Mouse (Mus musculus): Measurements from ENCODE around the gene Mbnl2. TPM values are rescaled to one million over a fixed set of nuclear protein-coding genes. Genes with fewer than 3 reads are reported as not detected.

Gene Mbnl2
- polyA plus RNA-seq, 1 experiment: 64.4 TPM

- H3K27ac ChIP-seq (ENCODE audit: control insufficient read depth, insufficient read depth, low read length): no peak overlapping the region
- no peak overlapping the region for H3K4me3 ChIP-seq (ENCODE audit: control insufficient read depth, insufficient read depth, low read length)
- no peak for TF ChIP-seq CTCF (IDR thresholded peaks at IDR 0.05; ENCODE audit: borderline replicate concordance, control insufficient read depth, extremely low read depth, insufficient read depth, low read length, poor library complexity)
- no peak for TF ChIP-seq POLR2A (IDR thresholded peaks at IDR 0.05; ENCODE audit: control insufficient read depth, extremely low read depth, insufficient read depth, low read length, poor library complexity)
- no peaks in the 10 kb centered on the region for H3K27me3 ChIP-seq (ENCODE audit: control insufficient read depth, insufficient read depth, low read length)
- peaks cover 9% of the 10 kb centered on the region for H3K4me1 ChIP-seq (replicated peaks; ENCODE audit: control insufficient read depth, insufficient read depth, low read length)
- no peaks in the 10 kb centered on the region for H3K36me3 ChIP-seq (ENCODE audit: control insufficient read depth, insufficient read depth, low read length)
- 61% methylated on average over 11 of the region's 11 CpGs for WGBS
- DNase-seq: no peak
Measured at GRCm38 (mm10) chr14:120373026-120374024, 97.9 kb downstream of the Mbnl2 start.

GRCm38 (mm10) chr14:120374786-120375185, 99.3 kb downstream of the Mbnl2 start:
- Histone ChIP-seq H3K4me3 (ENCODE audit: control insufficient read depth, insufficient read depth, low read length) (no peak overlapping the region), H3K36me3 (ENCODE audit: control insufficient read depth, insufficient read depth, low read length) (no peaks in the 10 kb centered on the region), H3K27ac (ENCODE audit: control insufficient read depth, insufficient read depth, low read length) (no peak overlapping the region), H3K4me1 (replicated peaks; ENCODE audit: control insufficient read depth, insufficient read depth, low read length) (peaks cover 5% of the 10 kb centered on the region), H3K27me3 (ENCODE audit: control insufficient read depth, insufficient read depth, low read length) (no peaks in the 10 kb centered on the region)
- no peak for TF ChIP-seq POLR2A (IDR thresholded peaks at IDR 0.05; ENCODE audit: control insufficient read depth, extremely low read depth, insufficient read depth, low read length, poor library complexity)
- no peak for TF ChIP-seq CTCF (IDR thresholded peaks at IDR 0.05; ENCODE audit: borderline replicate concordance, control insufficient read depth, extremely low read depth, insufficient read depth, low read length, poor library complexity)
- no peak for DNase-seq
- 96% methylated on average over 14 of the region's 14 CpGs for WGBS

- no peak overlapping the region for H3K4me3 ChIP-seq (ENCODE audit: control insufficient read depth, insufficient read depth, low read length)
- WGBS: 98% methylated on average over 4 of the region's 4 CpGs
- no peak for DNase-seq
- no peaks in the 10 kb centered on the region for H3K27me3 ChIP-seq (ENCODE audit: control insufficient read depth, insufficient read depth, low read length)
- TF ChIP-seq CTCF (IDR thresholded peaks at IDR 0.05; ENCODE audit: borderline replicate concordance, control insufficient read depth, extremely low read depth, insufficient read depth, low read length, poor library complexity): no peak
- TF ChIP-seq POLR2A (IDR thresholded peaks at IDR 0.05; ENCODE audit: control insufficient read depth, extremely low read depth, insufficient read depth, low read length, poor library complexity): no peak
- no peak overlapping the region for H3K27ac ChIP-seq (ENCODE audit: control insufficient read depth, insufficient read depth, low read length)
- peaks cover 5% of the 10 kb centered on the region; the same call in 1 of the 2 replicates for H3K36me3 ChIP-seq (ENCODE audit: control insufficient read depth, insufficient read depth, low read length)
- H3K4me1 ChIP-seq (replicated peaks; ENCODE audit: control insufficient read depth, insufficient read depth, low read length): peaks cover 3% of the 10 kb centered on the region; the same call in 1 of the 2 replicates
Measured at GRCm38 (mm10) chr14:120377192-120377591, 101.7 kb downstream of the Mbnl2 start.

GRCm38 (mm10) chr14:120378002-120378401, 102.5 kb downstream of the Mbnl2 start:
- H3K36me3 ChIP-seq (ENCODE audit: control insufficient read depth, insufficient read depth, low read length): peaks cover 5% of the 10 kb centered on the region; the same call in 1 of the 2 replicates
- TF ChIP-seq CTCF (IDR thresholded peaks at IDR 0.05; ENCODE audit: borderline replicate concordance, control insufficient read depth, extremely low read depth, insufficient read depth, low read length, poor library complexity): no peak
- TF ChIP-seq POLR2A (IDR thresholded peaks at IDR 0.05; ENCODE audit: control insufficient read depth, extremely low read depth, insufficient read depth, low read length, poor library complexity): no peak
- H3K4me1 ChIP-seq (replicated peaks; ENCODE audit: control insufficient read depth, insufficient read depth, low read length): no peaks in the 10 kb centered on the region
- no peak overlapping the region for H3K27ac ChIP-seq (ENCODE audit: control insufficient read depth, insufficient read depth, low read length)
- no peak overlapping the region for H3K4me3 ChIP-seq (ENCODE audit: control insufficient read depth, insufficient read depth, low read length)
- no peak for DNase-seq
- no peaks in the 10 kb centered on the region for H3K27me3 ChIP-seq (ENCODE audit: control insufficient read depth, insufficient read depth, low read length)
- 97% methylated on average over 8 of the region's 8 CpGs for WGBS

- no peaks in the 10 kb centered on the region for H3K27me3 ChIP-seq (ENCODE audit: control insufficient read depth, insufficient read depth, low read length)
- H3K27ac ChIP-seq (ENCODE audit: control insufficient read depth, insufficient read depth, low read length): no peak overlapping the region
- no peak for TF ChIP-seq CTCF (IDR thresholded peaks at IDR 0.05; ENCODE audit: borderline replicate concordance, control insufficient read depth, extremely low read depth, insufficient read depth, low read length, poor library complexity)
- no peaks in the 10 kb centered on the region for H3K4me1 ChIP-seq (replicated peaks; ENCODE audit: control insufficient read depth, insufficient read depth, low read length)
- DNase-seq: no peak
- no peak overlapping the region for H3K4me3 ChIP-seq (ENCODE audit: control insufficient read depth, insufficient read depth, low read length)
- peaks cover 5% of the 10 kb centered on the region; the same call in 1 of the 2 replicates for H3K36me3 ChIP-seq (ENCODE audit: control insufficient read depth, insufficient read depth, low read length)
- 90% methylated on average over 4 of the region's 4 CpGs for WGBS
Measured at GRCm38 (mm10) chr14:120379716-120380115, 104.2 kb downstream of the Mbnl2 start.

- no peak for DNase-seq
- H3K4me3 ChIP-seq (ENCODE audit: control insufficient read depth, insufficient read depth, low read length): no peak overlapping the region
- WGBS: 96% methylated on average over 26 of the region's 26 CpGs
- no peak overlapping the region for H3K27ac ChIP-seq (ENCODE audit: control insufficient read depth, insufficient read depth, low read length)
- peaks cover 5% of the 10 kb centered on the region; the same call in 1 of the 2 replicates for H3K36me3 ChIP-seq (ENCODE audit: control insufficient read depth, insufficient read depth, low read length)
- TF ChIP-seq POLR2A (IDR thresholded peaks at IDR 0.05; ENCODE audit: control insufficient read depth, extremely low read depth, insufficient read depth, low read length, poor library complexity) (no peak), CTCF (IDR thresholded peaks at IDR 0.05; ENCODE audit: borderline replicate concordance, control insufficient read depth, extremely low read depth, insufficient read depth, low read length, poor library complexity) (no peak)
- H3K27me3 ChIP-seq (ENCODE audit: control insufficient read depth, insufficient read depth, low read length): no peaks in the 10 kb centered on the region
- H3K4me1 ChIP-seq (replicated peaks; ENCODE audit: control insufficient read depth, insufficient read depth, low read length): no peaks in the 10 kb centered on the region
Measured at GRCm38 (mm10) chr14:120381378-120382134, 106.1 kb downstream of the Mbnl2 start.

All from thymus, adult 2 months (tissue).